Mouse (Mus musculus) small intestine, adult 2 months (tissue): ENCODE measurements at regions not wholly inside any gene's neighbourhood (a gene's known extent, or its start where the extent isn't known, plus 50 kb on each side); places are given as distances from the start of the nearest gene placed in this dataset.

Source experiments
- CTCF ChIP-seq: fragments of 200-500 bp; IDR thresholded peaks from 2 replicates; pipeline ENCODE4 v1.5.1; 2012; ENCODE audit warnings: low read depth, mild to moderate bottlenecking, control low read depth, inconsistent platforms, low read length, moderate library complexity, mixed read lengths; ENCODE audit not compliant: insufficient replicate concordance, insufficient read length; ENCODE audit errors: extremely low read depth
- POLR2A ChIP-seq: fragments of 200-500 bp; IDR thresholded peaks from 2 replicates; pipeline ENCODE4 v1.6.1; 2012; ENCODE audit warnings: low read depth, mild to moderate bottlenecking, control low read depth, inconsistent platforms, low read length, moderate library complexity

DNA sequence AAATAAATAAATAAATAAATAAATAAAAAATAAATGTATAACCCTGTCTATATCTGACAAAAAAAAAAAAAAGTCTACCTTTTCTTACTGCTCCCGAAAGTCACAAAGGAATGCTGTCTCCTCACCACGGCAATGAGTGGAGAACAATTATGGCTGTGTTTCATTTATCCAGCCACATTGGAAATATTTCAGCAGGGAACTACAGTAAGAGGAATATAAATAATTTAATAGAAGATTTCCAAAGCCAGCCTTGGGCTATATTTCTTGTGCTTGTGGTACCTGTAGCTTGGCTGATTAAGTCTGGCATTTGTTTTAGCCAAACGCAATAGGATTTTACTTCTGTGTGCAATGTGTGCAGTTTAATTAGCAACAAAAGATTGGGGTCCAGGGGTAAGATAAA lies 98.8 kb upstream of the Tac1 start:
- TF ChIP-seq CTCF (no peak), POLR2A (no peak)
